Mouse (Mus musculus) ES-CJ7 (cell line): ENCODE measurements around the gene Mrgprx1.
A peak's percentile ranks its signal among the peaks of the same experiment; 100 is the strongest.

ENCODE experiments used
- DNase-seq: peaks from one replicate; pipeline ENCODE4 v3.0.0; 2011; ENCODE audit warnings: low read depth, low spot score

Mrgprx1 gene

DNA sequence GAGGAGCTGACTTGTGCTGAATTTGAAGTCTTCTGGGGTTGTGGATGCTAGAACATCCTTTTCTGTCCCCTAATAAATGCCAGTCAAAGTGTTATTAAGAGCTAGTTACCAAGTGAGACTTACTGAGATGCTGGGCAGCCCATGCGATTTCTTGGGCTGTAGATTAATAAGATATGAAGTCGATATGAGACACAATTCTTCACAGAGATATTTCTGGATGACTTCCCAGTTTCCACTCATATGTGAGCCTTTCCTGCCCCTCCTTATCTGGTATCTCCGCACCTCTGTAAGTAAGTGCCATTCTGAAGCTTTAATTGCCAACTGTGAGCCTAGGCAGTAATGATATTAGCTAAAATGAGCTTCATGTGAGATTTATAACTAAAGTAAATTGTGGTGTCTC is at the start of gene Mrgprx1:
Gene Mrgprx1 (minus strand): TSS at position 101 of the 400 bp plus-strand sequence.
- DNase-seq: no peak

DNA sequence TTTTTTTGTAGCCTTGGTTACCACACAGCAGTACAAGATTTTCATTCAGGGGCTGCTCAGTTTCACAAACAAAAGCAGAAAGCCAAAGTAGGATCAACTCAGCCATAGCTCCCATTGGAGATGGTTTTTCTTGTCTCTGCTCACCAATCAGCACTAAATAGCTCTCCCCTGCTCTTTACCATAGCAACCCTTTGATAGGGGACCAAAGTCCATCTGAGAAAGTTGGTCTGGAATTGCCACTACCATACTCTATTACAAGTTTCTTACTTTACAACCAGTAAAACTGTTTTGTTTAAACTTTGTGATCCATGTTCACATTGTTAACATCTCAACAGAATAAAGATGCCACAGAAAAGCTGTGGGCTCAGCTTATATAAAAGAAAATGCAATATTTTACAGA is 48.1 kb upstream of the Mrgprx1 start:
- DNase-seq: no peak

- DNase-seq: no peak
These were observed 19.2 kb upstream of the Mrgprx1 start for GRCm38 (mm10) chr7:48046475-48047185.

DNA sequence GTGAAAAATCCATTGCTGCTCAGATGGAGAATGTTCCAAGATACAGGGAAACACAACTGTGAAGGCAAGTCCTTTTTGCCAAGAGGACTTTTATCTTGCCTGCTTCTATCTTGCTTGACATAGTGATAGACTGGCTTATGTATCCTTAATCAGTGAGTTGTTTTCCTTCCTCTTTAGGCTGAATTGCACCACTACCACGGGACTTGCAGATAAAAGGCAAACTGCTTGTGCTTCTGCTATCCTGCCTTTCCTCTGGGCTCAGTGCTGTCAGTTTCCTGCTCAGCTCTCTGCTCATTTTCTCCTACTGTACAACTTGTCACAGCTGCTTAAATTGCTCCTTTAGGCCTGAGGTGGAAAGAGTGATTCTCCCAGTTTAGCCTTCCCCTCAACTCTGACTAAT is 16.6 kb upstream of the Mrgprx1 start:
- DNase-seq: no peak

- DNase-seq: peak; percentile 9
These were observed 9.5 kb downstream of the Mrgprx1 start for GRCm38 (mm10) chr7:48017874-48018273.

GRCm38 (mm10) chr7:47995689-47996088 is 31.7 kb downstream of the Mrgprx1 start:
- no peak for DNase-seq

- DNase-seq: peak; percentile 44
These were observed 40.6 kb downstream of the Mrgprx1 start for GRCm38 (mm10) chr7:47986752-47987151.

DNA sequence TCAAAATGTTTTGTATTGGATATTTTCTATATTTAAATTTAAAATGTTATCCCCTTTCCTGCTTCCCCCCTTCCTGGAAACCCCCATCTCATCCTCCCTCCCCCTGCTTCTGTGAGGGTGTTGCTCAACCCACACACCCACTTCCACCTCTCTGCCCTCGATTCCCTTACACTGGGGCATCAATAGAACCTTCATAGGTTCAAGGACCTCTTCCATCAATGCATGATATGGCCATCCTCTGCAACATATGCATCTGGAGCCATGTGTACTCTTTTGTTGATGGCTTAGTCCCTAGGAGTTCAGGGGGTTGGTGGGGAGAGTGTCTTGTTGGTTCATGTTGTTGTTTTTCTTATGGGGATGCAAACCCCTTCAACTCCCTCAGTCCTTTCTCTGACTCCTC is 45.4 kb downstream of the Mrgprx1 start, which contains the start of gene Mrgpra4:
Gene Mrgpra4 (minus strand): TSS at position 101 of the 400 bp plus-strand sequence.
- DNase-seq: no peak
